Comparison of ENCODE assay signal across 20 mouse cellular contexts in genomic region chr7:133891796-133892195, GRCm38 (mm10).
"Had no signal": no experiment of that assay in that cellular context is flagged by ENCODE, and none has a peak within 500 bp of the region (broad histone marks: within the 10 kb centered on the region; RNA-seq: fewer than 3 reads in every experiment).

No protein-coding gene starts in this region.

- H3K4me2 ChIP-seq: limb, embryonic 12.5 days; limb, embryonic 15.5 days; liver, embryonic 11.5 days; lung, embryonic 14.5 days; midbrain, embryonic 13.5 days; neural tube, embryonic 12.5 days had no signal

- H3K36me3 ChIP-seq: limb, embryonic 12.5 days; limb, embryonic 15.5 days; midbrain, embryonic 13.5 days; neural tube, embryonic 12.5 days had no signal

- H3K9ac ChIP-seq: limb, embryonic 12.5 days; limb, embryonic 15.5 days; liver, embryonic 14.5 days; liver, postnatal 0 days; lung, embryonic 14.5 days; midbrain, embryonic 13.5 days; neural tube, embryonic 12.5 days had no signal

- H3K4me1 ChIP-seq: limb, embryonic 12.5 days; limb, embryonic 15.5 days; midbrain, embryonic 13.5 days; neural tube, embryonic 12.5 days had no signal

- H3K27me3 ChIP-seq: limb, embryonic 12.5 days; limb, embryonic 15.5 days; midbrain, embryonic 13.5 days; neural tube, embryonic 12.5 days had no signal

- ATAC-seq: liver, postnatal 0 days; midbrain, embryonic 13.5 days had no signal

- H3K9me3 ChIP-seq: limb, embryonic 12.5 days; limb, embryonic 15.5 days; midbrain, embryonic 13.5 days; neural tube, embryonic 12.5 days had no signal

- DNase-seq: kidney, adult 9 months; kidney, postnatal 14 days; kidney, postnatal 4 days; left cerebral cortex, postnatal 4 days; liver, postnatal 0 days; lung, embryonic 14.5 days; right cerebral cortex, adult 18-20 months; right cerebral cortex, postnatal 14 days; right cerebral cortex, postnatal 4 days; thymus, adult 2 months; thymus, postnatal 14 days; thymus, postnatal 4 days had no signal

- H3K4me3 ChIP-seq: limb, embryonic 12.5 days; limb, embryonic 15.5 days; midbrain, embryonic 13.5 days; neural tube, embryonic 12.5 days had no signal

- H3K27ac ChIP-seq: limb, embryonic 12.5 days; limb, embryonic 15.5 days; liver, embryonic 14.5 days; macrophage; midbrain, embryonic 13.5 days; neural tube, embryonic 12.5 days; stomach, postnatal 0 days had no signal
